Mouse (Mus musculus) heart, embryonic 12.5 days (tissue): ENCODE results near the gene Mlh1. TPM values are rescaled to one million over a fixed set of nuclear protein-coding genes. Genes with fewer than 3 reads are reported as not detected.

Experiments used
- ATAC-seq: fragments of 200-750 bp; cut with Nextera tagmentation; 2 replicates; pipeline ENCODE4 v1.8.0; 2017; ENCODE audit warnings: moderate TSS enrichment, moderate library complexity; ENCODE audit not compliant: insufficient number of reproducible peaks, low FRiP score
- H3K27ac ChIP-seq: fragments of 300-500 bp; sonication (generic); 2 replicates; pipeline ENCODE4 v1.5.1; 2016; ENCODE audit warnings: mild to moderate bottlenecking, moderate library complexity; ENCODE audit not compliant: poor library complexity, severe bottlenecking
- H3K27me3 ChIP-seq: fragments of 300-500 bp; sonication (generic); replicated peaks from 2 replicates; pipeline ENCODE4 v1.6.1; 2016; ENCODE audit warnings: mild to moderate bottlenecking, moderate library complexity
- H3K36me3 ChIP-seq: fragments of 300-500 bp; sonication (generic); 2 replicates; pipeline ENCODE4 v1.6.1; 2016; ENCODE audit warnings: mild to moderate bottlenecking, moderate library complexity
- H3K4me1 ChIP-seq: fragments of 300-500 bp; sonication (generic); replicated peaks from 2 replicates; pipeline ENCODE4 v1.6.1; 2016; ENCODE audit warnings: mild to moderate bottlenecking
- H3K4me2 ChIP-seq: fragments of 300-500 bp; sonication (generic); 2 replicates; pipeline ENCODE4 v1.6.1; 2016; ENCODE audit warnings: mild to moderate bottlenecking, moderate library complexity
- H3K4me3 ChIP-seq: fragments of 300-500 bp; sonication (generic); 2 replicates; pipeline ENCODE4 v1.5.1; 2016; ENCODE audit warnings: mild to moderate bottlenecking
- H3K9ac ChIP-seq: fragments of 300-500 bp; sonication (generic); 2 replicates; pipeline ENCODE4 v1.6.1; 2016; ENCODE audit warnings: mild to moderate bottlenecking, moderate library complexity
- H3K9me3 ChIP-seq: fragments of 300-500 bp; sonication (generic); replicated peaks from 2 replicates; pipeline ENCODE4 v1.6.1; 2016; ENCODE audit warnings: mild to moderate bottlenecking, moderate library complexity
- WGBS: fragments of 180-500 bp; shearing (Covaris S2); methylation state at CpG from one replicate; pipeline ENCODE4 v1.1.7; 2016; 5-methylcytosine and 5-hydroxymethylcytosine counted together
- polyA plus RNA-seq: library from polyadenylated mRNA; unstranded; fragments of >200 nt; fragmentation: Nextera tagmentation; extraction: Ambion mirVana; gene quantifications from 2 replicates; pipeline ENCODE4 v1.2.1, GENCODE M21; 2016

The Mlh1 gene
- polyA plus RNA-seq, 1 experiment from 2014 or later: 39.3 TPM

DNA sequence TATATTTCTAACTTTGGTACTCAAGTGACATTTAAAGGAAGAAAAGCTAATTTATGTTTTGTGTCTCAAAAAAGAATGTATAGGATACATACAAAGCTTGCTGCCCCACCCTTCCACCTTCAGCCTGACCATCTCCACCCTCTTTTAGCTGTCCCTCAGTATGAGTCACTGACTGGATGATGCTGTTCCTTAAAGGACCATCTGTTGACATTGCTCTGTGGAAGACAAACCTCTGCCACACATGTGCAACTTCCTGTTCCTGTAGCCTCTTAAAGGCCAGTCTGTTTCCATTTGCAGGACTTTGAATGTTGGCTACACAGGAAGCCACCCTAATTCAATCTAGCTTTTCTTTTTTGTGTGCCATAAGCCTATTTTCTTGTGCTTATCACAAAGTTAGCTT, 55.2 kb downstream of the Mlh1 start:
- Histone ChIP-seq H3K9me3 (no peaks in the 10 kb centered on the region), H3K4me1 (peaks cover 21% of the 10 kb centered on the region), H3K4me2 (no peak overlapping the region), H3K27ac (no peak overlapping the region), H3K9ac (no peak overlapping the region), H3K4me3 (no peak overlapping the region), H3K36me3 (peaks cover 58% of the 10 kb centered on the region), H3K27me3 (no peaks in the 10 kb centered on the region)
- no peak for ATAC-seq

DNA sequence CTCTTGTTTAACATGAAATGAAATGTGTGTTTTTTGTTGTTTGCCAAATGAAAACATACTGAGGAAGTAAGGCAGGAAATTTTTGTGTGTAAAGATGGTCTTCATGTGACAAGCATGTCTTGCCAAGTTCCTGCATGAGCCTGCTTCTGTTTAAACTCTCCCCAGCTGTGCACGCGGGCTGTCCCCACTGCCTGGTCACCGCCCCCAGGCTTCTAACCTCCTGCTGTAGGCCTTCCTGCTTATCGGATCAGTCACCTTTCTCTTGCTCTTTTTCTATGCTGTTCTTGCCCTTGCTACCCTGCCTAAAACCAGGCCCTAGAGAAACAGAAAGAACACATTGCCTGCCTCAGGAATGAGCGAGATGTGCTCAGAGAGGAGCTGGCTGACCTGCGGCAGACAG, 58.1 kb downstream of the Mlh1 start:
- ATAC-seq: 0 out of 2 replicates have a peak, but pooled peaks have one; percentile 58

DNA sequence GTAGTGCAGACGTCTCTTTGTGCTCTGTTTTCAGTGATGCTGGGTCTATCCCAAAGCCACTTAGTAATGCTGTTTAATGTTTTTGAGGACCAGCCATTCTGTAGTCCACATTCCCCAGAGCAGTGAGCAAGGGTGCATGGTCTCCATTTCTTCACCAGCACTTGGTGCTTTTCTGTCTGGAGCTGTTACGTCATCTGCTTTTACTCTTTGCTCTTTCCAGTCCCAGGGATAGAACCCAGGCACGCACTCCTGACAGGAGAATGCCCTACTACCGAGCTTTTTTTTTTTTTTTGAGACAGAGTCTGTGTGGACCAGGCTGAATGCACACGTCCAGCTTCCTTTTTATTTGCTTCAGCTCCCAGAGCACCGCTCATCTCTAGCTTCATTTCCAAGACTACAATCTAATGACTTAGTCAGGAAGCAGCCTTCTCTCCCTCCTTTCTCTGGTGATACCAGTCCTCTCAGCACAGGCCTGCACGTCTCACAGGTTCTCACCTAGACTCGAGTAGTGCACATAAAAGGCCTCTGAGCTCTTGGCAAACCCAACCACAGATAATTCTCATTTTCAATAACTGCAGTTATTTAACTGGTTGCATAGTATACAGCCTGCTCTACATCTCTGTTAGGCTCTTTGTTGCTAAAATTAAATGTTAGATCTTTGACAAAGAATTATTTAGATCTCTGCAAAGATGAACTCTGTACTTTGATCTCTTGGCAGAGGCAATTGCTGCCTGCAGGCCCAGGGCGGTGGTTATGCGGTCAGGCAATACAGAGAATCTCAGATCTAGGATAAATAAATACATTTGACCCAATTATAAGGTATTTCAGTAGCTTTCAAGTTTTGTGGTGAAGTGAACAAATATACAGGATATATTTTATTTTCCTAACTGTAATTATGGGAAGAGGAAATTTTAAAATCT, 60.2 kb downstream of the Mlh1 start:
- no peak overlapping the region for H3K4me2 ChIP-seq
- H3K4me3 ChIP-seq: no peak overlapping the region
- no peak for ATAC-seq
- H3K27me3 ChIP-seq: no peaks in the 10 kb centered on the region
- H3K9ac ChIP-seq: no peak overlapping the region
- peaks cover 38% of the 10 kb centered on the region for H3K36me3 ChIP-seq
- H3K9me3 ChIP-seq: no peaks in the 10 kb centered on the region
- 62% methylated on average over 10 of the region's 10 CpGs for WGBS
- H3K4me1 ChIP-seq: peaks cover 38% of the 10 kb centered on the region
- H3K27ac ChIP-seq: 0 out of 2 replicates have a peak overlapping the region, but pooled peaks have one; percentile 58

More for the DNA sequence above, 58.1 kb downstream of the Mlh1 start:
- peaks cover 43% of the 10 kb centered on the region for H3K36me3 ChIP-seq
- H3K9me3 ChIP-seq: no peaks in the 10 kb centered on the region
- WGBS: 35% methylated on average over 6 of the region's 6 CpGs
- H3K9ac ChIP-seq: no peak overlapping the region
- H3K4me3 ChIP-seq: no peak overlapping the region
- no peak overlapping the region for H3K4me2 ChIP-seq
- peaks cover 30% of the 10 kb centered on the region for H3K4me1 ChIP-seq
- peak overlapping the region; percentile 24; the same call in 1 of the 2 replicates for H3K27ac ChIP-seq
- H3K27me3 ChIP-seq: no peaks in the 10 kb centered on the region

DNA sequence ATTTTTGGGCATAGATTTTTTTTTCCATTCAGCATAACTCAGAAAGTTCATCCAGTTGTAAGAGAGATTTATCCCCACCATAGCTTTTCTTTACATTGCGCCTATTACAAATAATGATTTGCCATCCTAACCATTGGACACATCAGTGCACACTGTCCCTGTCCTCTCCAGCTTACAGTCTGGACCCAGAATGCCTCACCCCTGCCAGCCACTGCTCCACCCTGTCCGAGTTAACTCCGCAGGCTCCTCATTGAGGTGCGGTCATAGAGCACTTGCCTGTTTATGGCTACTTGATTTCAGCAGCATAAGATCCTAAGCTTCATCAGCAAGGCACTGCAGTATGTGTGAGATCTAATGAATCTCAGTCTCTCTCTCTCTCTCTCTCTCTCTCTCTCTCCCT, 61.2 kb downstream of the Mlh1 start:
- no peaks in the 10 kb centered on the region for H3K9me3 ChIP-seq
- peaks cover 37% of the 10 kb centered on the region for H3K36me3 ChIP-seq
- WGBS: 87% methylated on average over 4 of the region's 4 CpGs
- no peak overlapping the region for H3K9ac ChIP-seq
- no peak overlapping the region for H3K4me2 ChIP-seq
- H3K27ac ChIP-seq: peak overlapping the region; percentile 58; the same call in 1 of the 2 replicates
- no peaks in the 10 kb centered on the region for H3K27me3 ChIP-seq
- H3K4me1 ChIP-seq: peaks cover 38% of the 10 kb centered on the region
- H3K4me3 ChIP-seq: no peak overlapping the region
- ATAC-seq: no peak

DNA sequence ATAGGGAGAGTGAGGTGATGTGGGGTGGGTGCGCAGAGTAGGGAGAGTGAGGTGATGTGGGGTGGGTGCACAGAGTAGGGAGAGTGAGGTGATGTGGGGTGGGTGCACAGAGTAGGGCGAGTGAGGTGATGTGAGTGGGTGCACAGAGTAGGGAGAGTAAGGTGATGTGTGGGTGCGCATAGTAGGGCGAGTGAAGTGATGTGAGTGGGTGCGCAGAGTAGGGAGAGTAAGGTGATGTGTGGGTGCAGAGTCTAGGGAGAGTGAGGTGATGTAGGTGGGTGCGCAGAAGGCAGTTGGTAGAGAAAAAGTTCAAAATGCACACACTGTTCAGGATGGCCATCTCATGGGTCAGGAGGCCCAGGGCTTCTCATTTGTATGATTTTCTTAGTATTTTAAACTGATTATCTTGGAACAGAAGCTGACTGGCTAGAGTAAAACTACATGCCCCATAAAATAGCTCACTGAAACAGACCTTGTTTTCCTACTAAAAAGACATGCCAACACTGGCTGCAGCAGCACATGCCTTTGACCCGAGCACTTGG, 62.4 kb downstream of the Mlh1 start:
- peaks cover 27% of the 10 kb centered on the region for H3K36me3 ChIP-seq
- no peak for ATAC-seq
- no peak overlapping the region for H3K4me2 ChIP-seq
- H3K9me3 ChIP-seq: no peaks in the 10 kb centered on the region
- H3K4me1 ChIP-seq: peaks cover 41% of the 10 kb centered on the region
- no peaks in the 10 kb centered on the region for H3K27me3 ChIP-seq
- H3K27ac ChIP-seq: no peak overlapping the region
- 83% methylated on average over 7 of the region's 7 CpGs for whole genome bisulfite sequencing
- no peak overlapping the region for H3K9ac ChIP-seq
- H3K4me3 ChIP-seq: no peak overlapping the region

DNA sequence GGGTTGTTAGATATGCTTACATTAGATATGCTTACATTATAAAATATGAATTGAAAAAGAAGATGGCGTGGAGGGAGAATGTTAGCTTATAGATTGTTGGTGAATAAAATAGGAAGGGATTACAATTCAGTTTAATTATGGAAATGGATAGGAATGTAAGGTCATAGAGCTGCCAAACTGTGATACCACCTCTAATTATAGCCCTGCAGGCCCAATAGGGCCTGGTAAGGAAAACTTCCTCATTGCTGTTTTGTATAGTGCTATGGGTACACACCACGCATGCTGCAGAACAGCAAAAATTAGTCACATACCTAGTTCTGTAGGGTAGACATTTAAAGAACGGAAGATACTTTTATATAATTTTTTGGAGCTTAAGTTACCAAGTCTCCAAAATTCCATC, 63.4 kb downstream of the Mlh1 start:
- H3K9ac ChIP-seq: no peak overlapping the region
- peak overlapping the region; percentile 90 for H3K27ac ChIP-seq
- no peaks in the 10 kb centered on the region for H3K27me3 ChIP-seq
- H3K4me2 ChIP-seq: no peak overlapping the region
- H3K9me3 ChIP-seq: no peaks in the 10 kb centered on the region
- 74% methylated on average over 3 of the region's 3 CpGs for WGBS
- no peak overlapping the region for H3K4me3 ChIP-seq
- no peak for ATAC-seq
- H3K4me1 ChIP-seq: peaks cover 32% of the 10 kb centered on the region
- peaks cover 24% of the 10 kb centered on the region for H3K36me3 ChIP-seq

DNA sequence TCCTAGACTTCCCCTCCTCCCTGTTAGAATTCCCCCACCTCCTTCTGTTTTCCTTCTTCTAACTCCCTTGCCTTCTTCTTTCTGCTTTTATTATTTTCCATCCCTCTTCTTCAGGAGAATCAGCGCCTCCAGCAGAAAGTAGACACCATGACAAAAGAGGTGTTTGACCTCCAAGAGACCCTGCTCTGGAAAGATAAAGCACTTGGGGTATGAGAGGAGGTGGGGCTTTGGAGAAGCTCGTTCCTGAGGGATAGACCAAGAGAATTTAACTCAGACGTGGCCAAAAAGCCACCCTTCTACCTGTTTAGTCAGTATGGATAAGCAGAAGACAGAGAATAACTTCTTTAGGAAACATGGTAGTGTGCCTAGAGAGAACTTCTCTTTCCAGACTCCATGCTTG, 63.9 kb downstream of the Mlh1 start:
- Histone ChIP-seq H3K27me3 (no peaks in the 10 kb centered on the region), H3K27ac (peak overlapping the region; percentile 90), H3K9ac (no peak overlapping the region), H3K4me3 (no peak overlapping the region), H3K9me3 (no peaks in the 10 kb centered on the region), H3K4me1 (peaks cover 28% of the 10 kb centered on the region), H3K4me2 (peak overlapping the region; percentile 26; the same call in 1 of the 2 replicates), H3K36me3 (peaks cover 26% of the 10 kb centered on the region)
- WGBS: 14% methylated on average over 3 of the region's 3 CpGs
- no peak for ATAC-seq

DNA sequence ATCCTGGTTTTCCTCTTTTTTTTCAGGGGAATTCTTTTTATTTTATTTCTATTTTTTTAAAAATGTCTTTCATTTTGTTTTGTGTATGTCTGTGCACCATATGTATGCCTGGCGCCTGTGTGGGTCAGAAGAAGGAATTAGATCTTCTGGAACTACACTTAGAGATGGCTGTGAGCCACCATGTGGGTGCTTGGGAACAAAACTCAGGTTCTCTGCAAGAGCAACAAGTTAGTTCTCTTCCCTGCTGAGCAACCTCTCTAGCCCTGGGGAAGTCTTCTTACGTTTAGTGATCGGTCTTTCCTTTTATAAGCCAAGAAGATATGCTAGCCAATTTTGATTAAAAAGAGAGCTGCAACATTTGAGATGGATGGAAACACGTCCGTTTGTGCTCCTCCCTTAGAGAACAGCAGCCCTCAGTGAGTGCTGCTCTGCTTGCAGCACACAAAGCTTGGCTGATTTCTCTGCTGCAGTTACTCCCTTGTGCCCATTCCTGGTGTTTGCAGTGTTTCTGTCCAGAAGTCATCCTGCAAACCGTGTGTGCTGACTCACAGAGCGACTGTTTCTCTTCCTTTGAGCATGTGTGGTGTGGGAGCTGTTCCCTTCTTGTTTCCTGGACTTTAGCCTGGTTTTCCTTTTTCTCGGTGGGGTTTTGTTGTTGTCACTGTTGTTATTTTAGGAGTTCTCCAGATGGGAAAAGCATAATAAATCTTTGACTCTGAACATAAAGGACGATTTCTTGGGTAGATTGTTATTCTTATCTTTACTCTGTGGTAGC, 66.8 kb downstream of the Mlh1 start:
- Histone ChIP-seq H3K4me2 (no peak overlapping the region), H3K27ac (no peak overlapping the region), H3K27me3 (no peaks in the 10 kb centered on the region), H3K36me3 (peaks cover 37% of the 10 kb centered on the region), H3K4me1 (peaks cover 12% of the 10 kb centered on the region), H3K9me3 (no peaks in the 10 kb centered on the region), H3K9ac (no peak overlapping the region), H3K4me3 (no peak overlapping the region)
- no peak for ATAC-seq
- 61% methylated on average over 9 of the region's 9 CpGs for WGBS

DNA sequence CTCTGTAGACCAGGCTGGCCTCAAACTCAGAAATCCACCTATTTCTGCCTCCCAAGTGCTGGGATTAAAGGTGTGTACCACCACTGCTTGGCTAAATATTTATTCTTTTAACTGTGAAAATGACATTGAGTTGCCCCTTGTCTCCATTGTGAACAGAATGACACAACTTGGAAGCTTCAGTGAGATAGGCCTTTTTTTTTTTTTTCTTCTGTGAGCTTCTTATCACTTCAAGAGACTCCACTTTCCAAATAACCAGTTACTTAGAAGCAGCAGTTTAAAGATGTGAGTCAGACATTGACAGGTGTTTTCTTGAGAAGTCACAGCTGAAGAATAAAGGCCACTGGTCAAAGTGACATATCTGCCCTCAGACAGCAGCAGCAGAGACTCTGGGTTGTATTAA, 71.4 kb downstream of the Mlh1 start:
- peaks cover 15% of the 10 kb centered on the region for H3K4me1 ChIP-seq
- H3K27ac ChIP-seq: no peak overlapping the region
- H3K27me3 ChIP-seq: no peaks in the 10 kb centered on the region
- no peak for ATAC-seq
- H3K4me3 ChIP-seq: no peak overlapping the region
- H3K9ac ChIP-seq: no peak overlapping the region
- no peaks in the 10 kb centered on the region for H3K9me3 ChIP-seq
- H3K36me3 ChIP-seq: peaks cover 30% of the 10 kb centered on the region
- no peak overlapping the region for H3K4me2 ChIP-seq

DNA sequence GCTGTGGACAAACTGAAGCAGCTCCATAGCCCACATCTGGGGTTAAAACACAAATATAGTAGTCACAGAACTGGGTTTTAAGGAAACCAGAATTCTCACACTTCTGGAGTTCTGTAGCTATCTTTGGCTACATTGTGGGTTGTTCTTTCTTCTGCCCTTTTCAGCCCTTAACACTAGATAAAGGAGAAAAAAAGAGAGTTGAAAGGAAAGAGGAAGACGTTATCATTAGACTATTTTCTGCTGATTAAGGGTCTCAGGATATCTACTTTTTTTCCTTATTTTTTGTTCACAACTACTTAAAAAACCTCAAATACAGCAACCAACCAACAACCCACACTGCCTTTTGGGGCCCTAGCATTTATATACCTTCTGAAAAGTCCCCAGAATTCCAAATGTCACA, 73.3 kb downstream of the Mlh1 start:
- H3K4me2 ChIP-seq: no peak overlapping the region
- H3K9me3 ChIP-seq: no peaks in the 10 kb centered on the region
- no peak overlapping the region for H3K9ac ChIP-seq
- H3K27ac ChIP-seq: no peak overlapping the region; the same call in 1 of the 2 replicates
- no peak for ATAC-seq
- peaks cover 11% of the 10 kb centered on the region for H3K4me1 ChIP-seq
- H3K27me3 ChIP-seq: no peaks in the 10 kb centered on the region
- H3K4me3 ChIP-seq: no peak overlapping the region
- 23% methylated on average over 1 of the region's 1 CpGs for WGBS
- peaks cover 35% of the 10 kb centered on the region for H3K36me3 ChIP-seq

DNA sequence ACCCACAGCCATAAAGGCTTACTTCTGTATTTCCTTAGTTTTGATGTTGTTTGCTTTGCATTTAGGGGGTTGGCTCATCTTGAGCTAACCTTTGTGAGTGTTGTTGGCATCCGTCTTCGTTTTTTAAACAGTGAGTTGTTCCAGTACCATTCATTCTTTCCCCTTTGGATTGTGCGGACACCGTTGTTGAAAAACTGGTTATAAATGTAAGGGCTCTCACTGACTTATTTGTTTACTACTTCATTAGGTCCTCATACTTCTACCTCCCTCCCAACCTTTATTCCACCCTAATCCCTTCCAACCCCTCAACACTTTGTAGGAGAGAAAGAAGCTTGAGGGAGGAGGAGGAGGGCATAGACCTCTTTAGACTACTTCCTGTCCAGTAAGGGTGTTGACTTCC, 73.9 kb downstream of the Mlh1 start:
- no peak for ATAC-seq
- WGBS: 89% methylated on average over 4 of the region's 4 CpGs
- H3K36me3 ChIP-seq: peaks cover 38% of the 10 kb centered on the region

More for the DNA sequence above, 73.9 kb downstream of the Mlh1 start:
- H3K27me3 ChIP-seq: no peaks in the 10 kb centered on the region
- H3K4me1 ChIP-seq: peaks cover 11% of the 10 kb centered on the region
- no peak overlapping the region for H3K9ac ChIP-seq
- H3K4me2 ChIP-seq: no peak overlapping the region
- no peaks in the 10 kb centered on the region for H3K9me3 ChIP-seq
- H3K27ac ChIP-seq: no peak overlapping the region; the same call in 1 of the 2 replicates
- no peak overlapping the region for H3K4me3 ChIP-seq
